Mouse (Mus musculus) hindbrain, embryonic 11.5 days (tissue): ENCODE data around the gene Cdt1. TPM values are rescaled to one million over a fixed set of nuclear protein-coding genes. Genes with fewer than 3 reads are reported as not detected.

Source experiments
- ATAC-seq: fragments of 200-750 bp; cut with Nextera tagmentation; 2 replicates; pipeline ENCODE4 v1.8.0; 2017; ENCODE audit warnings: mild to moderate bottlenecking, moderate TSS enrichment, moderate library complexity; ENCODE audit not compliant: low FRiP score
- DNase-seq: peaks from one replicate; pipeline ENCODE4 v3.0.0-alpha.2; 2015; ENCODE audit warnings: low spot score
- H3K27ac ChIP-seq: fragments of 300-500 bp; sonication (generic); 2 replicates; pipeline ENCODE4 v1.5.1; 2014; ENCODE audit warnings: mild to moderate bottlenecking, low read depth, low read length
- H3K27me3 ChIP-seq: fragments of 300-500 bp; sonication (generic); 2 replicates; pipeline ENCODE4 v1.6.1; 2014; ENCODE audit warnings: mild to moderate bottlenecking, low read length, moderate library complexity, mixed read lengths; ENCODE audit not compliant: control insufficient read depth, insufficient read depth
- H3K36me3 ChIP-seq: fragments of 300-500 bp; sonication (generic); 2 replicates; pipeline ENCODE4 v1.6.1; 2014; ENCODE audit warnings: mild to moderate bottlenecking, low read length, moderate library complexity, mixed read lengths; ENCODE audit not compliant: control insufficient read depth, insufficient read depth
- H3K4me1 ChIP-seq: fragments of 300-500 bp; sonication (generic); replicated peaks from 2 replicates; pipeline ENCODE4 v1.6.1; 2014; ENCODE audit warnings: low read length, mixed read lengths; ENCODE audit not compliant: control insufficient read depth, insufficient read depth
- H3K4me2 ChIP-seq: fragments of 300-500 bp; sonication (generic); replicated peaks from 2 replicates; pipeline ENCODE4 v1.6.1; 2014; ENCODE audit warnings: mild to moderate bottlenecking, low read depth, low read length
- H3K4me3 ChIP-seq: fragments of 300-500 bp; sonication (generic); 2 replicates; pipeline ENCODE4 v1.5.1; 2014; ENCODE audit warnings: low read depth, low read length
- H3K9ac ChIP-seq: fragments of 300-500 bp; sonication (generic); 2 replicates; pipeline ENCODE4 v1.6.1; 2014; ENCODE audit warnings: low read depth, low read length
- H3K9me3 ChIP-seq: fragments of 300-500 bp; sonication (generic); 2 replicates; pipeline ENCODE4 v1.6.1; 2016; ENCODE audit warnings: low read length; ENCODE audit not compliant: control insufficient read depth
- WGBS: fragments of 180-500 bp; shearing (Covaris S2); extraction: QIAGEN DNeasy Blood & Tissue Kit; methylation state at CpG from one replicate; pipeline ENCODE4 v1.1.7; 2014; 5-methylcytosine and 5-hydroxymethylcytosine counted together
- polyA plus RNA-seq: library from polyadenylated mRNA; unstranded; fragments of >200 nt; fragmentation: Nextera tagmentation; extraction: Ambion mirVana; gene quantifications from 2 replicates; pipeline ENCODE4 v1.2.1, GENCODE M21; 2014

The Cdt1 gene
- polyA plus RNA-seq, 1 experiment from 2014 or later = 19.8 TPM

DNA sequence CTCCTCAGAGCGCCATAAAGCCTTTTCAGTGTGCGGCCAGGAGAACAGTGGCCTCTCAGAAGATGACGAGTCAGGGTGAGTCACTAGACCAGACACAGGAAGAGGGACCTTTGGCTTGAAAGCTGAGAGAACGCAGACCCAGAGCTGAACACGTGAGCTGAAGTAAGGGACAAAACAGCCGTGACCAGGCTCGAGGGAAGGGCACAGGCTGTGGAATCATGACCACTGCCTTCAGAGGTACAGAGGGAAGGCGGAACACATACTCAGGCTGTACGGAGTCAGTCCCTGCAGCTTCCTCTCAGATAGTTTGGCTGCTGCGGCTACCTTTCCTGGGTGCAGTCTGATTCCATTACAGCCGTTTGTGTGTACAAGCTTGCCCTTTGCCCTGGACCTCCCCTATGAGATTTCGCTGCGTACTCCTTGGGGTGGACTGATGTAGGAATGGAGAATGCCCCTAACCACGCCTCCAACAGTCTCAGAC is 17.6 kb downstream of the Cdt1 start:
- H3K4me3 ChIP-seq = no peak overlapping the region
- H3K9me3 ChIP-seq = no peaks in the 10 kb centered on the region
- H3K27me3 ChIP-seq = no peaks in the 10 kb centered on the region
- H3K27ac ChIP-seq = no peak overlapping the region
- ATAC-seq = no peak
- DNase-seq = no peak
- H3K9ac ChIP-seq = no peak overlapping the region
- WGBS = 71% methylated on average over 14 of the region's 14 CpGs
- H3K4me1 ChIP-seq = no peaks in the 10 kb centered on the region
- H3K36me3 ChIP-seq = no peaks in the 10 kb centered on the region
- H3K4me2 ChIP-seq = no peak overlapping the region

- WGBS = 61% methylated on average over 7 of the region's 7 CpGs
- no peak for ATAC-seq
- Histone ChIP-seq H3K27ac (no peak overlapping the region), H3K4me2 (no peak overlapping the region), H3K27me3 (no peaks in the 10 kb centered on the region), H3K9ac (no peak overlapping the region), H3K9me3 (no peaks in the 10 kb centered on the region), H3K36me3 (no peaks in the 10 kb centered on the region), H3K4me1 (no peaks in the 10 kb centered on the region), H3K4me3 (no peak overlapping the region)
- no peak for DNase-seq
These were observed 18.4 kb downstream of the Cdt1 start for GRCm38 (mm10) chr8:122586171-122586570.

GRCm38 (mm10) chr8:122586749-122587148 is 18.9 kb downstream of the Cdt1 start:
- Histone ChIP-seq H3K9ac (no peak overlapping the region), H3K36me3 (no peaks in the 10 kb centered on the region), H3K4me2 (no peak overlapping the region), H3K27me3 (no peaks in the 10 kb centered on the region), H3K9me3 (no peaks in the 10 kb centered on the region), H3K4me3 (no peak overlapping the region), H3K4me1 (no peaks in the 10 kb centered on the region), H3K27ac (no peak overlapping the region)
- ATAC-seq = no peak
- 87% methylated on average over 10 of the region's 10 CpGs for WGBS
- DNase-seq = no peak

DNA sequence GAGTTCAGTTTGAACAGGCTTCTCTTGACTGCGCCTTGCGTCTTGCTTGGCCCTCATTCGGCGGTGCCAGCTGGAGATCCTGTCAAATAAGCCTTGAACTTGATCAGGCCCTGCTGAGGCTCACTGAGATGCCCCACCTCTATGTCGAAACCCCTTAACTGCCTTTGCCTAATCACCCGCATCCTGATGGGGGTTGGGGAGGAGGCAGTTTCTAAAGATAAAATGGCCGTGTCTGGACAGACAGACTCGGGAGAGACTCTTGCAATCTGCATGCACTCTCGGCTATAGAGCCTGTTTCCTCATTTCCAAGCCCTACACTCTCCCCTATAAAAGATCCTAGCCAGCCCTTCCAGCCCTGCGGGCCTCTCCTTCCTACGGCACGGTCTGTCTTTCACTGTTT is 25.4 kb downstream of the Cdt1 start:
- Histone ChIP-seq H3K27ac (no peak overlapping the region), H3K4me1 (no peaks in the 10 kb centered on the region), H3K36me3 (no peaks in the 10 kb centered on the region), H3K27me3 (no peaks in the 10 kb centered on the region), H3K9ac (no peak overlapping the region), H3K4me3 (no peak overlapping the region), H3K9me3 (no peaks in the 10 kb centered on the region), H3K4me2 (no peak overlapping the region)
- 77% methylated on average over 12 of the region's 12 CpGs for WGBS
- ATAC-seq (no peak), DNase-seq (no peak)

DNA sequence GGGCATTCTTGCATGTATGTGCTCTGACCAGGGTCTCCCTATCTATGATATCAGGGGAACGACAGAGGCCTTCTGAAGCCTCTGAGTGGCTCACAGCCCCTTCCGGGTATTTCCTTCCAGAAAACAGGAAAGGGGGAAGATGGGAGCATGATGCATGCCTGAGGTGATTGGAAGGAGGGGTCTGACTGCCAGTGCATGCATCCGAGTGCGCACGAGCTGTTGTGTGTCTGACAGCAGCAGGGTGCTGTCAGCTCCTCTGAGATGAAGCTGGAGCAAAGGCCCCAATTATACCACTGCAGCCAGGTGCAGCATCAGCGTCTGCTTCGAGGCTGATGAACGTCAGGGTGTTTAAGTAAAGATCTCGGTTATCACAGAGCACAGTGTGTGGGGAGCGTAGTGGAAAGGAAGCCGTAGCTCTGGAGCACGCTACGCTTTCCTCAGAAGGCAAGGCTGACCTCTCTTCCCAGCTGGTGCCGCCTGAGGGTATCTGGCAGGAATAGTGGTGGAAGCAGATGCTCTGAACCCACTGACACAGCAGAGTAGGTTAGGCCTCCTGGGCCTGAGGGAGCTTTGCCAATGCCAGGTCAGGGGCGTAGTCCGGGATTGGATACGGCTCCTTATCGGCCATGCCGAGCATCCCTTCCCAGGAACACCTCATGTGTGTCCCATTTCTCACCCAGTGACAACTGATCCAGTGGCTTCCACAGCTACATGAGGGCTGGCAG is 26.1 kb downstream of the Cdt1 start:
- DNase-seq (no peak), ATAC-seq (no peak)
- H3K4me3 ChIP-seq = no peak overlapping the region
- peak overlapping the region; percentile 24; the same call in 1 of the 2 replicates for H3K27ac ChIP-seq
- WGBS = 80% methylated on average over 19 of the region's 19 CpGs
- no peaks in the 10 kb centered on the region for H3K4me1 ChIP-seq
- 0 out of 2 replicates have a peak overlapping the region, but pooled peaks have one; percentile 11 for H3K9ac ChIP-seq
- no peaks in the 10 kb centered on the region for H3K9me3 ChIP-seq
- no peaks in the 10 kb centered on the region for H3K27me3 ChIP-seq
- H3K36me3 ChIP-seq = no peaks in the 10 kb centered on the region
- H3K4me2 ChIP-seq = no peak overlapping the region

DNA sequence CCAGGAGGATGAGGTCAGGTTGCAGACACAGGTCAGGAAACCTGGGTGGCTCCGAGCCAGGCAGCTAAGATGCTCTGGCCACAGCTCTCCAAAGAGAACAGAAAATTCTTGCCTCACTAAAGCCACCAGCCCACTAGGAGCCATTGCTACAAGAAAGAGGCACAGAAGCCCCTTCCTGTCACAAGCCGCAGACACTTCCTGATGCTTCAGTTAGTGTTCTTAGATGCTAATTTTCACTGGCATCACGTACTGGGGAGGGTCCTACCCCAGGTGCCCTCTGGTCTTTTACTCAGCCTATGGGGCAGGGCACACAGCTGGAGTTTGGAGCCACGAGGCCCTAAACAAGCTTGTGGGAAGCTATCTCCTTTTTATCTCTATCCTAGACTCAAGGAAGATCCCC is 28.2 kb downstream of the Cdt1 start:
- Histone ChIP-seq H3K27me3 (no peaks in the 10 kb centered on the region), H3K4me1 (no peaks in the 10 kb centered on the region), H3K4me3 (no peak overlapping the region), H3K36me3 (no peaks in the 10 kb centered on the region), H3K9me3 (no peaks in the 10 kb centered on the region), H3K4me2 (no peak overlapping the region), H3K27ac (no peak overlapping the region), H3K9ac (no peak overlapping the region)
- ATAC-seq (no peak), DNase-seq (no peak)
- 54% methylated on average over 4 of the region's 4 CpGs for WGBS

DNA sequence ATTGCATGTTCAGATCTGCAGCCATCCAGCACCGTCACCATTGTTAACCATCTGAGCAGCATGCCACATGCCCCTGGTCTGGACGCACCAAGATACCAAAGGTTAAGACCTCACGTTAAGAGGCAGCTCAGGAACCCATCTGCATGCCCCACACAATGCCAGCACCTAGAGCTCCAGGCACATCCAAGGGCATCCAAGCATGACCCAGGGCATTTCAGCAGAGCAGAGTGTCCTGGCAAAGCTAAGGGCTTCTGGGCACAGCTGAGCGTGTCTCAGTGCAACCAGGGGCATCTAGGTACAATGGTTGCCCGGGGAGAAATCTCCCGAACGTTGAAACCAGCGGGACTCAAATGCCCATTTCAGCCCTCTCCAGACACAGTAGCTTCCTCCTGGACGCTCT is 32.9 kb downstream of the Cdt1 start:
- Histone ChIP-seq H3K4me1 (no peaks in the 10 kb centered on the region), H3K9me3 (no peaks in the 10 kb centered on the region), H3K36me3 (no peaks in the 10 kb centered on the region), H3K4me3 (no peak overlapping the region), H3K27me3 (no peaks in the 10 kb centered on the region), H3K27ac (no peak overlapping the region), H3K4me2 (no peak overlapping the region), H3K9ac (no peak overlapping the region)
- 94% methylated on average over 9 of the region's 9 CpGs for WGBS
- DNase-seq (no peak), ATAC-seq (no peak)

- H3K27ac ChIP-seq = no peak overlapping the region
- H3K9ac ChIP-seq = no peak overlapping the region
- no peaks in the 10 kb centered on the region for H3K36me3 ChIP-seq
- H3K9me3 ChIP-seq = no peaks in the 10 kb centered on the region
- WGBS = 89% methylated on average over 1 of the region's 1 CpGs
- DNase-seq = no peak
- no peaks in the 10 kb centered on the region for H3K27me3 ChIP-seq
- no peak for ATAC-seq
- no peaks in the 10 kb centered on the region for H3K4me1 ChIP-seq
- no peak overlapping the region for H3K4me3 ChIP-seq
- H3K4me2 ChIP-seq = no peak overlapping the region
These were observed 36.8 kb downstream of the Cdt1 start for GRCm38 (mm10) chr8:122604640-122605039.

GRCm38 (mm10) chr8:122605367-122605766 is 37.6 kb downstream of the Cdt1 start:
- H3K4me2 ChIP-seq = no peak overlapping the region
- no peak overlapping the region for H3K4me3 ChIP-seq
- no peak overlapping the region for H3K9ac ChIP-seq
- H3K9me3 ChIP-seq = no peaks in the 10 kb centered on the region
- ATAC-seq (no peak), DNase-seq (no peak)
- H3K27ac ChIP-seq = no peak overlapping the region
- H3K36me3 ChIP-seq = no peaks in the 10 kb centered on the region
- no peaks in the 10 kb centered on the region for H3K4me1 ChIP-seq
- H3K27me3 ChIP-seq = no peaks in the 10 kb centered on the region
- 82% methylated on average over 4 of the region's 4 CpGs for WGBS
